Mouse (Mus musculus): Measurements from ENCODE around the gene Slx.
"Not testable (repeated sequence)": the region's sequence is repeated elsewhere in the genome, so short reads cannot be mapped to it uniquely, and the experiment has no call there.

The Slx gene

DNA sequence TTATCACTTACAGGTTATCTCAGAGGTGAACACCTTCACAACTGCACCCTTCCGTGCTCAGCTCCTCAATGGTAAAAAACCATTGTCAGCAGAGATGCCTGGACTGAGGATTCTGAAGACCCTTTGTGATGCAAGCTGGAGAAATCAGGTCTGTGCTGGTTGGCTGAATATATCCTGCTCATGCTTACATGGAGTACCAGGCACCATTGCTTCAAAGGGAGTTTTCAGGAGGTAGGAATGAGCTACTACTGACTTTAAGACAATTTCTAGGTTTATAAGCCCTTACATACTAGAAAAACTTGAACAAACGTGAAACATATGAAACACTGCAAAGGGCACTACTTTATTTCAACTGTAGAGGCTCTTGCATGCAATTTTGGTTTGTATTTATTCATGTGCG lies at the start of gene Slx:
TSS of gene Slx (minus strand) at position 101 of the 400 bp plus-strand sequence.
- DNase-seq (ENCODE audit: low spot score in 2 of 2) = not testable (repeated sequence)
